Mouse (Mus musculus) heart, adult 2 months (tissue): ENCODE data around the gene Mrps6. TPM values are rescaled to one million over a fixed set of nuclear protein-coding genes. Genes with fewer than 3 reads are reported as not detected.

Experiments used
- DNase-seq, 2 experiments: peaks; one replicate each; pipeline ENCODE4 v3.0.0; 2021
- H3K27ac ChIP-seq: fragments of 200-600 bp; 2 replicates; pipeline ENCODE4 v1.8.1; 2022
- H3K27me3 ChIP-seq: fragments of 200-500 bp; 2 replicates; pipeline ENCODE4 v1.6.1; 2012; ENCODE audit warnings: mild to moderate bottlenecking, low read length, inconsistent platforms, mixed read lengths; ENCODE audit not compliant: control insufficient read depth, insufficient read depth
- H3K36me3 ChIP-seq: fragments of 200-500 bp; 2 replicates; pipeline ENCODE4 v1.6.1; 2012; ENCODE audit warnings: low read length, inconsistent platforms; ENCODE audit not compliant: control insufficient read depth, insufficient read depth
- H3K4me1 ChIP-seq: fragments of 200-500 bp; 2 replicates; pipeline ENCODE4 v1.6.1; 2011; ENCODE audit warnings: low read length; ENCODE audit not compliant: control insufficient read depth, insufficient read depth
- H3K4me3 ChIP-seq: fragments of 200-600 bp; 2 replicates; pipeline ENCODE4 v1.8.1; 2022
- H3K79me2 ChIP-seq: fragments of 200-500 bp; replicated peaks from 2 replicates; pipeline ENCODE4 v1.6.1; 2012; ENCODE audit warnings: mild to moderate bottlenecking, inconsistent platforms, low read length, moderate library complexity, mixed read lengths; ENCODE audit not compliant: control insufficient read depth, insufficient read depth
- H3K9ac ChIP-seq: fragments of 200-500 bp; 2 replicates; pipeline ENCODE4 v1.6.1; 2012; ENCODE audit warnings: low read depth, mild to moderate bottlenecking, control low read depth, inconsistent platforms, low read length, mixed read lengths
- CTCF ChIP-seq: fragments of 200-600 bp; IDR thresholded peaks from 2 replicates; pipeline ENCODE4 v1.8.1; 2022; ENCODE audit warnings: antibody characterized with exemption, mild to moderate bottlenecking, moderate library complexity
- EP300 ChIP-seq: fragments of 200-500 bp; IDR thresholded peaks from 2 replicates; pipeline ENCODE4 v1.6.1; 2011; ENCODE audit warnings: low read depth, low read length, control low read depth; ENCODE audit not compliant: insufficient read depth
- POLR2A ChIP-seq: fragments of 200-500 bp; IDR thresholded peaks from 2 replicates; pipeline ENCODE4 v1.6.1; 2011; ENCODE audit warnings: mild to moderate bottlenecking, low read depth, low read length, control low read depth; ENCODE audit not compliant: insufficient read depth
- WGBS: fragments of 180-500 bp; shearing (Covaris S2); methylation state at CpG from one replicate; pipeline ENCODE4 v1.1.7; 2018; 5-methylcytosine and 5-hydroxymethylcytosine counted together
- intact Hi-C: fragments of 180-260 bp; cut with DNase I; formaldehyde crosslinking; loops from one replicate; pipeline ENCODE4 v1.15.1; 2025
- polyA plus RNA-seq: library from polyadenylated mRNA; depleted of rRNA; stranded (reverse); fragments of >200 nt; gene quantifications from 2 replicates; pipeline ENCODE4 v1.2.3, GENCODE M21; 2012
- total RNA-seq, 2 experiments: library from RNA; stranded (reverse); gene quantifications; 2 replicates each; pipeline ENCODE4 v1.2.3; 2021

Mrps6 gene
- total and polyA plus RNA-seq, 3 experiments: 40.5 to 58.4 (median 53.0) TPM

GRCm38 (mm10) chr16:92022494-92023283 is 35.4 kb upstream of the Mrps6 start:
- WGBS: 51% methylated on average over 20 of the region's 20 CpGs
- Histone ChIP-seq H3K27ac (no peak overlapping the region), H3K4me1 (peaks cover 4% of the 10 kb centered on the region), H3K4me3 (no peak overlapping the region), H3K79me2 (no peaks in the 10 kb centered on the region), H3K9ac (no peak overlapping the region), H3K27me3 (no peaks in the 10 kb centered on the region), H3K36me3 (no peaks in the 10 kb centered on the region)
- intact Hi-C loops: no loop called here
- no peak for DNase-seq
- no peak for TF ChIP-seq POLR2A
- TF ChIP-seq CTCF: no peak
- TF ChIP-seq EP300: no peak

- no peak for DNase-seq
- Histone ChIP-seq H3K9ac (no peak overlapping the region), H3K27ac (no peak overlapping the region), H3K79me2 (no peaks in the 10 kb centered on the region), H3K4me3 (no peak overlapping the region), H3K27me3 (no peaks in the 10 kb centered on the region), H3K36me3 (no peaks in the 10 kb centered on the region), H3K4me1 (peaks cover 2% of the 10 kb centered on the region; the same call in 1 of the 2 replicates)
- TF ChIP-seq CTCF: no peak
- TF ChIP-seq EP300: no peak
- no peak for TF ChIP-seq POLR2A
- WGBS: 91% methylated on average over 3 of the region's 3 CpGs
- intact Hi-C loops: no loop called here
Observed at GRCm38 (mm10) chr16:92033286-92033685, 24.8 kb upstream of the Mrps6 start.

GRCm38 (mm10) chr16:92034676-92035075 is 23.4 kb upstream of the Mrps6 start:
- TF ChIP-seq EP300 (no peak), POLR2A (no peak), CTCF (no peak)
- intact Hi-C loops: no loop called here
- H3K36me3 ChIP-seq: no peaks in the 10 kb centered on the region
- H3K27me3 ChIP-seq: no peaks in the 10 kb centered on the region
- H3K4me1 ChIP-seq: peaks cover 2% of the 10 kb centered on the region; the same call in 1 of the 2 replicates
- H3K4me3 ChIP-seq: no peak overlapping the region
- H3K9ac ChIP-seq: no peak overlapping the region
- H3K79me2 ChIP-seq: no peaks in the 10 kb centered on the region
- WGBS: 81% methylated on average over 5 of the region's 5 CpGs
- no peak for DNase-seq
- no peak overlapping the region for H3K27ac ChIP-seq

GRCm38 (mm10) chr16:92036701-92037100 is 21.4 kb upstream of the Mrps6 start:
- intact Hi-C loops: no loop called here
- H3K79me2 ChIP-seq: no peaks in the 10 kb centered on the region
- TF ChIP-seq EP300: no peak
- no peak for TF ChIP-seq CTCF
- TF ChIP-seq POLR2A: no peak
- no peak overlapping the region for H3K4me3 ChIP-seq
- no peak for DNase-seq
- H3K27ac ChIP-seq: no peak overlapping the region
- peaks cover 2% of the 10 kb centered on the region; the same call in 1 of the 2 replicates for H3K4me1 ChIP-seq
- no peaks in the 10 kb centered on the region for H3K27me3 ChIP-seq
- WGBS: 34% methylated on average over 8 of the region's 8 CpGs
- H3K9ac ChIP-seq: no peak overlapping the region
- H3K36me3 ChIP-seq: no peaks in the 10 kb centered on the region

GRCm38 (mm10) chr16:92037891-92038607 is 20.0 kb upstream of the Mrps6 start:
- no peak overlapping the region for H3K4me3 ChIP-seq
- no peak for TF ChIP-seq CTCF
- TF ChIP-seq POLR2A: no peak
- no peak for TF ChIP-seq EP300
- no peak overlapping the region for H3K27ac ChIP-seq
- no peak for DNase-seq
- no peaks in the 10 kb centered on the region for H3K27me3 ChIP-seq
- WGBS: 84% methylated on average over 21 of the region's 21 CpGs
- H3K36me3 ChIP-seq: no peaks in the 10 kb centered on the region
- no peaks in the 10 kb centered on the region for H3K79me2 ChIP-seq
- no peak overlapping the region for H3K9ac ChIP-seq
- intact Hi-C loops: no loop called here
- peaks cover 2% of the 10 kb centered on the region; the same call in 1 of the 2 replicates for H3K4me1 ChIP-seq

GRCm38 (mm10) chr16:92039421-92039820 is 18.6 kb upstream of the Mrps6 start:
- 64% methylated on average over 7 of the region's 7 CpGs for WGBS
- intact Hi-C loops: no loop called here
- H3K27me3 ChIP-seq: no peaks in the 10 kb centered on the region

More at GRCm38 (mm10) chr16:92039421-92039820, 18.6 kb upstream of the Mrps6 start:
- Histone ChIP-seq H3K4me1 (peaks cover 2% of the 10 kb centered on the region; the same call in 1 of the 2 replicates), H3K9ac (no peak overlapping the region), H3K27ac (no peak overlapping the region), H3K4me3 (no peak overlapping the region), H3K79me2 (no peaks in the 10 kb centered on the region), H3K36me3 (no peaks in the 10 kb centered on the region)
- TF ChIP-seq EP300 (no peak), POLR2A (no peak), CTCF (no peak)
- no peak for DNase-seq
